15 mouse cellular contexts compared by ENCODE assay signal in the genomic region with DNA sequence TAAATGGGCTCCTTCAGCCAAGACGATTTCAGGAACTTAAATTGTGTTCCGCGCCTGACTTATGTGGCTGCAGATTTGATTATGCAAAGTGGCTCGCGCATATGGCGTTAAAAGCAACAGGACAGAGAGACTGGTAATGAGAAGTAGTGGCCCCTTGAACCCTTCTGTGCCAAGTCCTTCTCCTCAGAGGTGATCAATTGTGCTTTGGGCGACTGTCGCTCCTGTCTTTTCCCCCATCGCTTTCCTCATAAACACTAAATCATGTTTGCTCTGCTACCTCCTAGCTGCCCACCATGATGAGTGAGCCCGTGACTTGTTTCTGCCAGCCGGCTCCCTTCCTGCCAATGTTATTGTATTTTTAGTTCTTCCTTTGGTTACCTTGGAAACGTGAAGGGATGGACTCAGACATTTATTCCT.
DNase-seq lines count a peak whose midpoint lies in the region; ATAC-seq lines count a peak whose summit lies in the region.
"Had no signal": no experiment of that assay in that cellular context is flagged by ENCODE, and none has a peak within 500 bp of the region (broad histone marks: within the 10 kb centered on the region; RNA-seq: fewer than 3 reads in every experiment).

No protein-coding gene starts in this region.

- no peak for ATAC-seq in hindbrain, embryonic 15.5 days (ENCODE audit: low FRiP score, low read depth)
- no peak for ATAC-seq in hindbrain, embryonic 12.5 days (ENCODE audit: low FRiP score)
- no peak for ATAC-seq in forebrain, embryonic 13.5 days
- ATAC-seq: CD4-positive, CD25-positive, alpha-beta regulatory T cell, adult 4 months had no signal

- DNase-seq in frontal cortex, adult 2 months (ENCODE audit: extremely low spot score in 1 of 2, low spot score in 1 of 2) = peak; percentile 63 to 77
- peak; percentile 70 to 71 for DNase-seq in layer of hippocampus, adult 8-10 months (ENCODE audit: low spot score in 2 of 2)
- peak; percentile 65 to 91 for DNase-seq in left cerebral cortex, postnatal 25 days (ENCODE audit: low spot score in 2 of 2)
- no peak for DNase-seq in spleen, postnatal 4 days (ENCODE audit: low spot score in 2 of 2)
- DNase-seq in heart, adult 11 months = no peak
- DNase-seq: embryo, embryonic 11 days had no signal

- no peaks in the 10 kb centered on the region for H3K27me3 ChIP-seq in hindbrain, embryonic 15.5 days
- no peaks in the 10 kb centered on the region for H3K27me3 ChIP-seq in hindbrain, embryonic 12.5 days
- 0 out of 2 replicates have a peak, but pooled peaks cover 2% of the 10 kb centered on the region for H3K27me3 ChIP-seq in forebrain, embryonic 13.5 days
- H3K27me3 ChIP-seq: limb, embryonic 13.5 days; neural tube, embryonic 12.5 days; stomach, embryonic 15.5 days had no signal

- no peaks in the 10 kb centered on the region for H3K9me3 ChIP-seq in hindbrain, embryonic 15.5 days
- no peaks in the 10 kb centered on the region for H3K9me3 ChIP-seq in hindbrain, embryonic 12.5 days (replicated peaks)
- H3K9me3 ChIP-seq in forebrain, embryonic 13.5 days (replicated peaks) = no peaks in the 10 kb centered on the region
- H3K9me3 ChIP-seq: limb, embryonic 13.5 days; neural tube, embryonic 12.5 days; stomach, embryonic 15.5 days had no signal

- peaks cover 14% of the 10 kb centered on the region for H3K4me1 ChIP-seq in hindbrain, embryonic 15.5 days (replicated peaks)
- H3K4me1 ChIP-seq in hindbrain, embryonic 12.5 days = peaks cover 11% of the 10 kb centered on the region
- peaks cover 10% of the 10 kb centered on the region for H3K4me1 ChIP-seq in forebrain, embryonic 13.5 days
- H3K4me1 ChIP-seq: stomach, embryonic 15.5 days had no signal

- H3K27ac ChIP-seq in hindbrain, embryonic 15.5 days (replicated peaks) = peak overlapping the region; percentile 65
- H3K27ac ChIP-seq in hindbrain, embryonic 12.5 days = no peak overlapping the region
- H3K27ac ChIP-seq in forebrain, embryonic 13.5 days = no peak overlapping the region
- H3K27ac ChIP-seq: limb, embryonic 13.5 days; neural tube, embryonic 12.5 days; stomach, embryonic 15.5 days had no signal

- H3K4me2 ChIP-seq in hindbrain, embryonic 15.5 days = no peak overlapping the region
- H3K4me2 ChIP-seq in hindbrain, embryonic 12.5 days (replicated peaks) = no peak overlapping the region
- H3K4me2 ChIP-seq in forebrain, embryonic 13.5 days = no peak overlapping the region
- H3K4me2 ChIP-seq: limb, embryonic 13.5 days; lung, embryonic 14.5 days; neural tube, embryonic 12.5 days; stomach, embryonic 15.5 days had no signal

- WGBS in hindbrain, embryonic 15.5 days = 48% methylated on average over 12 of the region's 12 CpGs
- WGBS in hindbrain, embryonic 12.5 days = 68% methylated on average over 12 of the region's 12 CpGs
- 76% methylated on average over 12 of the region's 12 CpGs for WGBS in forebrain, embryonic 13.5 days

- no peak overlapping the region for H3K9ac ChIP-seq in hindbrain, embryonic 15.5 days
- no peak overlapping the region for H3K9ac ChIP-seq in hindbrain, embryonic 12.5 days
- no peak overlapping the region for H3K9ac ChIP-seq in forebrain, embryonic 13.5 days
- H3K9ac ChIP-seq: limb, embryonic 13.5 days; lung, embryonic 14.5 days; neural tube, embryonic 12.5 days; stomach, embryonic 15.5 days had no signal

- intact Hi-C loops in left cerebral cortex, postnatal 25 days (cut with DNase I) = no loop called here

- H3K4me3 ChIP-seq in hindbrain, embryonic 15.5 days = no peak overlapping the region
- H3K4me3 ChIP-seq in hindbrain, embryonic 12.5 days = no peak overlapping the region
- no peak overlapping the region for H3K4me3 ChIP-seq in forebrain, embryonic 13.5 days
- H3K4me3 ChIP-seq: erythroblast, embryonic 14.5 days; limb, embryonic 13.5 days; neural tube, embryonic 12.5 days; stomach, embryonic 15.5 days had no signal

- H3K36me3 ChIP-seq in hindbrain, embryonic 15.5 days = no peaks in the 10 kb centered on the region
- H3K36me3 ChIP-seq in hindbrain, embryonic 12.5 days = no peaks in the 10 kb centered on the region
- no peaks in the 10 kb centered on the region for H3K36me3 ChIP-seq in forebrain, embryonic 13.5 days (ENCODE audit: poor library complexity, severe bottlenecking)
- H3K36me3 ChIP-seq: limb, embryonic 13.5 days; neural tube, embryonic 12.5 days; stomach, embryonic 15.5 days had no signal

Comparison
In these comparisons a context has a peak if more than half of its experiments do, and no peak if none do; other contexts are left out.
1. DNase-seq: peak in frontal cortex, adult 2 months (2 of 2), layer of hippocampus, adult 8-10 months (2 of 2) and left cerebral cortex, postnatal 25 days (2 of 2); none in spleen, postnatal 4 days (0 of 2) and heart, adult 11 months (single experiment).